Mouse (Mus musculus) forelimb bud, embryonic 11.5 days (tissue): ENCODE measurements around the gene Gabrg3.

ENCODE experiments used
- DNase-seq: peaks from one replicate; pipeline ENCODE4 v3.0.0-alpha.2; 2012; ENCODE audit warnings: low read depth, low spot score

Gene Gabrg3

DNA sequence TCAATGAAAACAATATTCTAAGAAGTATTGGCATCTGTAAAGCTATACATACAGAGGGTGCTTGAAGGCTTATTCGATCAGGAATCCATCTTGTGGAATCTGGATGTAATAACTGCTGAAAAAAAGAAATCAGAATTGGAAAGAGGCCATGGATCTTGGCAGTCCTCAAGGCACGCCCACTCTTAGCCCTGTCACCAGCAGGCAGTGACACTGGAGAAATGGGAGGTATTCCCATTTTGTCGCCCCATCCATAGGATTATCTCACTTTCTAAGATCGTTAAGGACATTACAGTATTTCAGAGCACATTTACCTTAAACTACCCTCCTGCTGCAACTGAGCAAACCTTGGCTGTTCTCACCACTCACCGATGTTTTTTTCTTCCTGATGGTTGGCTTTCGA lies 657.8 kb downstream of the Gabrg3 start:
- DNase-seq, result no peak
